Mouse (Mus musculus): ENCODE data around the gene Pmvk.

DNA sequence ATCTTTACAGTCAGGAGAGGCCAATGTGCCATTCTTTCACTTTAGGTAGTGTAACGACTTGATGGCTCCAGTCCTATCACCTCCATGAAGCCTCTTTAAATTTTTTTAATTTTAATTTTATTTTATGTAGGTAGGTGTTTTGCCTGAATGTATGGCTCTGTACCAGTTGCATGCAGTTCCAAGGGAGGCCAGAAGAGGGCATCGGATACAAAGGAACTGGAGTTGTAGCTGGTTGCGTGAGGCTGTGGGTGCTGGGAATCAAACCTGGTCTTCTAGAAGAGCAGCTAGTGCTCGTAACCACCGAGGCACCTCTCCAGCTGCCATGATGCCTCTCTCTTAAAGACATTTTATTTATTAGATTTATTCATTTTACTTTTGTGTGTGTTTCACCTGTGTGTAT lies 62.0 kb downstream of the Pmvk start:
- TF ChIP-seq CTCF (IDR thresholded peaks at IDR 0.05; ENCODE audit: insufficient read depth, low read depth, low read length) (no peak), POLR2A (IDR thresholded peaks at IDR 0.05; ENCODE audit: insufficient read depth, low read depth, low read length) (no peak)

All from olfactory bulb, adult 2 months (tissue).